11 mouse cellular contexts compared by ENCODE assay signal in genomic region chr7:101316591-101317001, GRCm38 (mm10). TPM values are rescaled to one million over a fixed set of nuclear protein-coding genes. Genes with fewer than 3 reads are reported as not detected.
DNase-seq lines count a peak whose midpoint lies in the region; ATAC-seq lines count a peak whose summit lies in the region.
"Had no signal": no experiment of that assay in that cellular context is flagged by ENCODE, and none has a peak within 500 bp of the region (broad histone marks: within the 10 kb centered on the region; RNA-seq: fewer than 3 reads in every experiment).

No protein-coding gene starts in this region.

- peak overlapping the region; percentile 56; the same call in 1 of the 2 replicates for H3K9ac ChIP-seq in liver, embryonic 13.5 days
- no peak overlapping the region for H3K9ac ChIP-seq in stomach, embryonic 15.5 days
- no peak overlapping the region for H3K9ac ChIP-seq in neural tube, embryonic 15.5 days (replicated peaks)
- H3K9ac ChIP-seq: limb, embryonic 13.5 days had no signal

- peak overlapping the region; percentile 45 for H3K4me2 ChIP-seq in liver, embryonic 13.5 days
- no peak overlapping the region for H3K4me2 ChIP-seq in stomach, embryonic 15.5 days
- H3K4me2 ChIP-seq in neural tube, embryonic 15.5 days, result no peak overlapping the region
- H3K4me2 ChIP-seq: limb, embryonic 13.5 days had no signal

- no peaks in the 10 kb centered on the region for H3K36me3 ChIP-seq in erythroblast, embryonic 14.5 days (ENCODE audit: control insufficient read depth)
- no peaks in the 10 kb centered on the region for H3K36me3 ChIP-seq in liver, embryonic 13.5 days
- no peaks in the 10 kb centered on the region for H3K36me3 ChIP-seq in stomach, embryonic 15.5 days
- no peaks in the 10 kb centered on the region for H3K36me3 ChIP-seq in neural tube, embryonic 15.5 days
- H3K36me3 ChIP-seq: limb, embryonic 13.5 days had no signal

- H3K9me3 ChIP-seq in erythroblast, embryonic 14.5 days (ENCODE audit: control insufficient read depth, low read length), result no peaks in the 10 kb centered on the region
- no peaks in the 10 kb centered on the region for H3K9me3 ChIP-seq in liver, embryonic 13.5 days (replicated peaks)
- no peaks in the 10 kb centered on the region for H3K9me3 ChIP-seq in stomach, embryonic 15.5 days
- no peaks in the 10 kb centered on the region for H3K9me3 ChIP-seq in neural tube, embryonic 15.5 days (replicated peaks)
- H3K9me3 ChIP-seq: limb, embryonic 13.5 days had no signal

- H3K4me3 ChIP-seq in erythroblast, embryonic 14.5 days (replicated peaks), result peak overlapping the region; percentile 7
- no peak overlapping the region for H3K4me3 ChIP-seq in liver, embryonic 13.5 days (replicated peaks)
- no peak overlapping the region for H3K4me3 ChIP-seq in stomach, embryonic 15.5 days (replicated peaks)
- H3K4me3 ChIP-seq in neural tube, embryonic 15.5 days (replicated peaks), result no peak overlapping the region
- H3K4me3 ChIP-seq: limb, embryonic 13.5 days had no signal

- peaks cover 89% of the 10 kb centered on the region for H3K4me1 ChIP-seq in erythroblast, embryonic 14.5 days (ENCODE audit: control insufficient read depth)
- H3K4me1 ChIP-seq in liver, embryonic 13.5 days (replicated peaks), result peaks cover 98% of the 10 kb centered on the region
- peaks cover 13% of the 10 kb centered on the region for H3K4me1 ChIP-seq in stomach, embryonic 15.5 days
- H3K4me1 ChIP-seq in neural tube, embryonic 15.5 days, result peaks cover 12% of the 10 kb centered on the region

- peak overlapping the region; percentile 91 for H3K27ac ChIP-seq in liver, embryonic 13.5 days
- H3K27ac ChIP-seq in stomach, embryonic 15.5 days, result peak overlapping the region; percentile 57; the same call in 1 of the 2 replicates
- no peak overlapping the region for H3K27ac ChIP-seq in neural tube, embryonic 15.5 days (replicated peaks)
- H3K27ac ChIP-seq: limb, embryonic 13.5 days had no signal

- WGBS in liver, embryonic 13.5 days (ENCODE audit: insufficient replicate concordance), result 11% methylated on average over 6 of the region's 6 CpGs
- 37% methylated on average over 6 of the region's 6 CpGs for WGBS in stomach, embryonic 15.5 days
- WGBS in neural tube, embryonic 15.5 days, result 68% methylated on average over 6 of the region's 6 CpGs

- peak; percentile 55 for DNase-seq in liver, embryonic 13.5 days
- peak; percentile 65 for DNase-seq in lung, postnatal 36 days
- DNase-seq in embryo, embryonic 11 days, result no peak
- DNase-seq in kidney, postnatal 36 days, result no peak
- DNase-seq: adrenal gland, postnatal 10 days; cerebellum, adult 9-10 months; thymus, postnatal 14 days had no signal

- H3K27me3 ChIP-seq in erythroblast, embryonic 14.5 days (ENCODE audit: control insufficient read depth), result peaks cover 4% of the 10 kb centered on the region
- no peaks in the 10 kb centered on the region for H3K27me3 ChIP-seq in liver, embryonic 13.5 days
- H3K27me3 ChIP-seq in stomach, embryonic 15.5 days (replicated peaks), result no peaks in the 10 kb centered on the region
- H3K27me3 ChIP-seq in neural tube, embryonic 15.5 days (replicated peaks), result peaks cover 19% of the 10 kb centered on the region

- ATAC-seq in liver, embryonic 13.5 days (ENCODE audit: low read depth), result peak; percentile 50
- ATAC-seq in stomach, embryonic 15.5 days (ENCODE audit: insufficient read depth, low FRiP score, low read depth), result peak; percentile 67
- no peak for ATAC-seq in neural tube, embryonic 15.5 days (ENCODE audit: low FRiP score)

RNA-seq across cellular contexts. Expression of gene Stard10, which starts 0.3 kb away (rescaled TPM):
- polyA plus RNA-seq in erythroblast, embryonic 14.5 days (2012), result 63.0 and 74.9 TPM in 2 replicates
- 78.5 and 81.3 TPM in 2 replicates for polyA plus RNA-seq in liver, embryonic 13.5 days (2015; fragmentation: Nextera tagmentation; extraction: Ambion mirVana)
- 112 and 127 TPM in 2 replicates for polyA plus RNA-seq in stomach, embryonic 15.5 days (2015; fragmentation: Nextera tagmentation; extraction: Ambion mirVana)
- polyA plus RNA-seq in neural tube, embryonic 15.5 days (2015; fragmentation: Nextera tagmentation; extraction: Ambion mirVana), result 12.8 and 25.3 TPM in 2 replicates

RNA-seq across cellular contexts. Expression of gene Atg16l2, which starts 14.5 kb away (rescaled TPM):
- polyA plus RNA-seq in erythroblast, embryonic 14.5 days (2012), result 0.11 and 0.17 TPM in 2 replicates
- polyA plus RNA-seq in liver, embryonic 13.5 days (2015; fragmentation: Nextera tagmentation; extraction: Ambion mirVana), result 4.2 and 4.9 TPM in 2 replicates
- polyA plus RNA-seq in stomach, embryonic 15.5 days (2015; fragmentation: Nextera tagmentation; extraction: Ambion mirVana), result 15.4 and 16.2 TPM in 2 replicates
- 28.3 and 33.1 TPM in 2 replicates for polyA plus RNA-seq in neural tube, embryonic 15.5 days (2015; fragmentation: Nextera tagmentation; extraction: Ambion mirVana)

RNA-seq across cellular contexts. Expression of gene Arap1, which starts 31.3 kb away (rescaled TPM):
- 0.68 and 1.1 TPM in 2 replicates for polyA plus RNA-seq in erythroblast, embryonic 14.5 days (2012)
- polyA plus RNA-seq in liver, embryonic 13.5 days (2015; fragmentation: Nextera tagmentation; extraction: Ambion mirVana), result 13.1 and 14.8 TPM in 2 replicates
- 88.7 and 92.5 TPM in 2 replicates for polyA plus RNA-seq in stomach, embryonic 15.5 days (2015; fragmentation: Nextera tagmentation; extraction: Ambion mirVana)
- polyA plus RNA-seq in neural tube, embryonic 15.5 days (2015; fragmentation: Nextera tagmentation; extraction: Ambion mirVana), result 9.7 and 19.9 TPM in 2 replicates

Comparison
In these comparisons a context has a peak if more than half of its experiments do, and no peak if none do; other contexts are left out.
1. DNase-seq: peak in liver, embryonic 13.5 days (single experiment) and lung, postnatal 36 days (single experiment); none in embryo, embryonic 11 days (single experiment) and kidney, postnatal 36 days (0 of 2).